Mouse (Mus musculus): ENCODE measurements at regions not wholly inside any gene's neighbourhood (a gene's known extent, or its start where the extent isn't known, plus 50 kb on each side); places are given as distances from the start of the nearest gene placed in this dataset.
A peak's percentile ranks its signal among the peaks of the same experiment; 100 is the strongest.

- Histone ChIP-seq H3K36me3 (ENCODE audit: control insufficient read depth, insufficient read depth, low read length) (no peaks in the 10 kb centered on the region), H3K27ac (replicated peaks) (no peak overlapping the region), H3K4me1 (replicated peaks; ENCODE audit: control insufficient read depth, insufficient read depth) (no peaks in the 10 kb centered on the region), H3K27me3 (ENCODE audit: control insufficient read depth, insufficient read depth, low read length) (no peaks in the 10 kb centered on the region), H3K4me2 (replicated peaks; ENCODE audit: low read depth) (no peak overlapping the region), H3K9ac (ENCODE audit: low read length) (no peak overlapping the region), H3K4me3 (ENCODE audit: low read depth, low read length) (no peak overlapping the region), H3K9me3 (ENCODE audit: control insufficient read depth, low read length) (no peaks in the 10 kb centered on the region)
- no peak for TF ChIP-seq EP300 (optimal IDR thresholded peaks at IDR 0.05)
- TF ChIP-seq CTCF (IDR thresholded peaks at IDR 0.05; ENCODE audit: low read depth) = no peak
- 59% methylated on average over 7 of the region's 7 CpGs for WGBS
- DNase-seq (ENCODE audit: low spot score) = no peak
- no peak for ATAC-seq (ENCODE audit: low FRiP score, low TSS enrichment)
Measured at GRCm38 (mm10) chr13:46222031-46222430, 51.5 kb upstream of the Stmnd1 start.

GRCm38 (mm10) chr13:46218101-46218701 is 55.3 kb upstream of the Stmnd1 start:
- Histone ChIP-seq H3K4me2 (replicated peaks; ENCODE audit: low read depth) (peak overlapping the region; percentile 46), H3K4me1 (replicated peaks; ENCODE audit: control insufficient read depth, insufficient read depth) (no peaks in the 10 kb centered on the region), H3K27ac (replicated peaks) (no peak overlapping the region), H3K27me3 (ENCODE audit: control insufficient read depth, insufficient read depth, low read length) (no peaks in the 10 kb centered on the region), H3K4me3 (ENCODE audit: low read depth, low read length) (peak overlapping the region; percentile 18), H3K36me3 (ENCODE audit: control insufficient read depth, insufficient read depth, low read length) (no peaks in the 10 kb centered on the region), H3K9me3 (ENCODE audit: control insufficient read depth, low read length) (no peaks in the 10 kb centered on the region), H3K9ac (ENCODE audit: low read length) (no peak overlapping the region)
- peak; percentile 26; the same call in 1 of the 2 replicates for ATAC-seq (ENCODE audit: low FRiP score, low TSS enrichment)
- peak; percentile 47 for DNase-seq (ENCODE audit: low spot score)
- 35% methylated on average over 20 of the region's 20 CpGs for WGBS
- no peak for TF ChIP-seq EP300 (optimal IDR thresholded peaks at IDR 0.05)
- TF ChIP-seq CTCF (IDR thresholded peaks at IDR 0.05; ENCODE audit: low read depth) = no peak

GRCm38 (mm10) chr13:46216954-46217838 is 56.3 kb upstream of the Stmnd1 start:
- Histone ChIP-seq H3K36me3 (ENCODE audit: control insufficient read depth, insufficient read depth, low read length) (no peaks in the 10 kb centered on the region), H3K9ac (ENCODE audit: low read length) (no peak overlapping the region), H3K4me3 (ENCODE audit: low read depth, low read length) (no peak overlapping the region), H3K4me2 (replicated peaks; ENCODE audit: low read depth) (no peak overlapping the region; the same call in 1 of the 2 replicates), H3K4me1 (replicated peaks; ENCODE audit: control insufficient read depth, insufficient read depth) (no peaks in the 10 kb centered on the region), H3K9me3 (ENCODE audit: control insufficient read depth, low read length) (no peaks in the 10 kb centered on the region), H3K27ac (replicated peaks) (no peak overlapping the region), H3K27me3 (ENCODE audit: control insufficient read depth, insufficient read depth, low read length) (no peaks in the 10 kb centered on the region)
- WGBS = 62% methylated on average over 9 of the region's 9 CpGs
- DNase-seq (ENCODE audit: low spot score) (no peak), ATAC-seq (ENCODE audit: low FRiP score, low TSS enrichment) (no peak)
- TF ChIP-seq CTCF (IDR thresholded peaks at IDR 0.05; ENCODE audit: low read depth) (no peak), EP300 (optimal IDR thresholded peaks at IDR 0.05) (no peak)

GRCm38 (mm10) chr13:46203551-46203950 is 70.0 kb upstream of the Stmnd1 start:
- TF ChIP-seq CTCF (IDR thresholded peaks at IDR 0.05; ENCODE audit: low read depth) = no peak
- no peak for TF ChIP-seq EP300 (optimal IDR thresholded peaks at IDR 0.05)
- WGBS = 64% methylated on average over 3 of the region's 3 CpGs
- Histone ChIP-seq H3K36me3 (ENCODE audit: control insufficient read depth, insufficient read depth, low read length) (no peaks in the 10 kb centered on the region), H3K9me3 (ENCODE audit: control insufficient read depth, low read length) (no peaks in the 10 kb centered on the region), H3K27ac (replicated peaks) (no peak overlapping the region), H3K27me3 (ENCODE audit: control insufficient read depth, insufficient read depth, low read length) (no peaks in the 10 kb centered on the region), H3K4me2 (replicated peaks; ENCODE audit: low read depth) (no peak overlapping the region), H3K4me3 (ENCODE audit: low read depth, low read length) (no peak overlapping the region), H3K9ac (ENCODE audit: low read length) (no peak overlapping the region), H3K4me1 (replicated peaks; ENCODE audit: control insufficient read depth, insufficient read depth) (no peaks in the 10 kb centered on the region)
- ATAC-seq (ENCODE audit: low FRiP score, low TSS enrichment) = no peak
- no peak for DNase-seq (ENCODE audit: low spot score)

- no peak for DNase-seq (ENCODE audit: low spot score)
- Histone ChIP-seq H3K36me3 (ENCODE audit: control insufficient read depth, insufficient read depth, low read length) (no peaks in the 10 kb centered on the region), H3K4me3 (ENCODE audit: low read depth, low read length) (no peak overlapping the region), H3K9me3 (ENCODE audit: control insufficient read depth, low read length) (no peaks in the 10 kb centered on the region), H3K27me3 (ENCODE audit: control insufficient read depth, insufficient read depth, low read length) (no peaks in the 10 kb centered on the region), H3K27ac (replicated peaks) (no peak overlapping the region), H3K4me2 (replicated peaks; ENCODE audit: low read depth) (no peak overlapping the region), H3K9ac (ENCODE audit: low read length) (no peak overlapping the region), H3K4me1 (replicated peaks; ENCODE audit: control insufficient read depth, insufficient read depth) (no peaks in the 10 kb centered on the region)
- WGBS = 85% methylated on average over 6 of the region's 6 CpGs
- TF ChIP-seq CTCF (IDR thresholded peaks at IDR 0.05; ENCODE audit: low read depth) (no peak), EP300 (optimal IDR thresholded peaks at IDR 0.05) (no peak)
- no peak for ATAC-seq (ENCODE audit: low FRiP score, low TSS enrichment)
Measured at GRCm38 (mm10) chr13:46202586-46202985, 70.9 kb upstream of the Stmnd1 start.
